Mouse (Mus musculus) CD4-positive, CD25-positive, alpha-beta regulatory T cell, adult 2 months (primary cell): ENCODE measurements around the gene Elp5.

Experiments
- DNase-seq: peaks from one replicate; pipeline ENCODE4 v3.0.0-alpha.2; 2012; ENCODE audit warnings: low read depth, low spot score

Gene Elp5

DNA sequence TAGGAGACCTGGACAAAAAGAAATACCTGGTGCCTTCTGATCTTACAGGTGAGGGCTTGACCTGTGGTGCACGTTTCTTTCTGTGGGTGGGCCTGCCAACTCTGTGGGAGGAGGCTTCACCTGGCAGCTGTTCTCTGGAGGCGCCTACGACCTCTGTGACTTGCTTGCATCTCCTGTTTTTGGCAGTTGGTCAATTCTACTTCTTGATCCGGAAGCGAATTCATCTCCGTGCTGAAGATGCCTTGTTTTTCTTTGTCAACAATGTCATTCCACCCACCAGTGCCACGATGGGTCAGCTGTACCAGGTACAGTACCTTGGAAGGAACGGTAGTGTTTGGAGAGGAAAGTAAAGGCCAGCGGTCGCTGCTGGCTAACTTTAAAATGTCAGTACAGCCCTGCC is 10.1 kb upstream of the Elp5 start:
- no peak for DNase-seq

DNA sequence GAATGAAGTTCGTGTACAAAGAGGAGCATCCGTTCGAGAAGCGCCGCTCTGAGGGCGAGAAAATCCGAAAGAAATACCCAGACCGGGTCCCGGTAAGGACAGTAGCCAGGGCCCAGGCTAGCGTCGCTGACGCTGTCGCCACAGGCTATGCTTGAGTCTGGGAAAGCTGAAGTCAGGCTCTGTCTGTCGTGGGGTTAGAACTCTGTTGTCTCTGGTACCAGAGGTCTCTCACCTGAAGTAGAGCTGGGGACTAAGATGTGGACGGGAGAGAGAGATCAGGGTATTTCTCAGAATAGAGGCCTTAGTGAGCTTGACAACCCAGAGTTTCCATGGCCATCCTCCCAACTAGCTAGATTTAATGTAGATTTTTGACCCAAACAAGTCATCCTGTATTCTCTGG is 9.4 kb upstream of the Elp5 start:
- no peak for DNase-seq

DNA sequence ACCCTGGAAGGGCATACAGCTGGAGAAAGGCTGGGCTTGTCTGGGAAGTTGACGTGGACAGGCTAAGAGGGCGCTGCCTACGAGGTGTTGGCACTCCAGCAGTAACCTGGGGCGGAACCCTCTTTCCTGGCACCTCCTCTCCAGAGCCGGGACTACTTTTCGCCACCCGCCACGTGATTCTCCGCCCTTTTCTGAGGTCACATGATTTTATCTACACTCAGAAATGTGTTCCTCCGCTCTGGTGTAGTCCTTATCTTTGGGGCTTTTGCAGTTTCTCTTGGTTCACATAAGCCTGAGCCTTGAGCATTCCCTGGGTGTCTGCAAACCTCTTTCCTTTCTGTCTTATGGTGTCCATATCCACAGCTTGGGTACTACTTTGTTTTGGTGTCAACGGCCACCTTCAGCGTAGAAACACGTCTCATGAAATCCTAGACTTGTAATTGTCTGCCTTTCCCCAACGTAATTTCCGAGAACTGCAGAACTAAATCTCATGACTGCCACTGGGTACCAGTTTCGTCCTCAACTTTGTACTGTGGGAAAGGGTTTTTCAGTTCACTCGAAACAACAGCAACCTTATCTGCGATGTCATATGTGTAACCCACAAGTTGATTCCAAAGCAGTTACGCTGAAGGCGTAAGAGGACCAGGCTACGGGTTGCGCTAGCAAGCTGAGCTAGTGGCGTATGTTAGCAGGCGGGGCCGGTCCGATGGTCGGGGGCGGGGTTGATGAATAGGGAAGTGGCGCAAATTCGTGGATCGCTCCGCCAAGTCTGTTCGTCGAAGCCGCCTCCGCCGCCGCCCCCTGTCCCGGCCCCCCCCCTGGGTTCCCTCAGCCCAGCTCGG is 8.8 kb upstream of the Elp5 start, which contains the start of gene Gabarap:
Gene Gabarap (plus strand): TSS at position 294 of the 842 bp plus-strand sequence.
- peak; percentile 97 for DNase-seq

DNA sequence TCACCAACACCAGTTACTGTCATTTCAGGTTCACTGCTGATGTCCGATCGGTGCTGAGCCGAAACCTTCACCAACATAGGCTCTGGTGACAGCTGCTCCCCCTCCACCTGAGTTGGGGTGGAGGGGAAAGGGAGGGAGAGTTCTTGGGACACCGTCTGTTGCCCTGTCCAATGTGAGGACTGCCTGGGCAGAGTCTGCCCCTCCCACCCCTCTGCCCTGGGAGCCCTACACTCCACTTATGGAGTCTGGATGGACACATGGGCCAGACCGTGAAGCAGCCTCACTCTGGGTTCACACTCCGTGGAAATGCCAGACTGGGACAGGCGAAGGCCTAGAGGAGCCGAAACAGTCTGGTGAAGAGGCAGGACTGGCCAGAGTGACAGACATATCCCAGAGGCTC is 7.6 kb upstream of the Elp5 start:
- no peak for DNase-seq

DNA sequence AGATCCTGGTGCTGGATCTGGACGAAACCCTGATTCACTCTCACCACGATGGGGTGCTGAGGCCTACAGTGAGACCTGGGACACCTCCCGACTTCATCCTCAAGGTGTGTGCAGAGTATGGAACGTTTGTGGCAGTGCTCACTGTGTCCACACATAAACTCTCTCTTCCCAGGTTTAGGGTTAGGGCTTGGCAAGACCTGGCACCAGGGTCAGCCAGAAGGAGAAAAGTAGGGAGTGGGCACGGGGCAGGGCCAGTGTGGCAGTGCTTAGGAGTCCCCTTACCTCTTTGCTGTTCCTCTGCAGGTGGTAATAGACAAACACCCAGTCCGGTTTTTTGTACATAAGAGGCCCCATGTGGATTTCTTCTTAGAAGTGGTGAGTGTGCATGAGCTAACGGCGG is 2.1 kb upstream of the Elp5 start:
- no peak for DNase-seq

DNA sequence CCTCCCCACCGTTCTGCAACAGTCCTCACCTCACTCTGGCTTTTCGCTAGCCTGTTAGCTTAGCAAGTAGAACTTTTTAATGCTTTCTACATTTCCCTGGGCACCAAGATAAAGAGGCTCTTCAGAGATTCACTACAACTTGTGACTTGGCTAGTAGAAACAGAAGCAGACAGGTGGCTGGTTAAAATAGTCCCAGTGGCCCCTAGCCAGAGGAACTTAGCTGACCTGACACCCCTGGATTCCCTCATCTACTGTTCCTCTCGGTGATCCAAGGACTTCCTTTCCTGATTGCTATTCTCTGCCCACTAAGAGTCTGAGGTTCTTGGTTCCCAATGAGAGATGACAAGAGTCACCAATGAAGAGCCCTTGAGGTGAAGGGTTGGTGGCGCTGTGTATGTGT is 1.1 kb upstream of the Elp5 start:
- DNase-seq, result no peak

DNA sequence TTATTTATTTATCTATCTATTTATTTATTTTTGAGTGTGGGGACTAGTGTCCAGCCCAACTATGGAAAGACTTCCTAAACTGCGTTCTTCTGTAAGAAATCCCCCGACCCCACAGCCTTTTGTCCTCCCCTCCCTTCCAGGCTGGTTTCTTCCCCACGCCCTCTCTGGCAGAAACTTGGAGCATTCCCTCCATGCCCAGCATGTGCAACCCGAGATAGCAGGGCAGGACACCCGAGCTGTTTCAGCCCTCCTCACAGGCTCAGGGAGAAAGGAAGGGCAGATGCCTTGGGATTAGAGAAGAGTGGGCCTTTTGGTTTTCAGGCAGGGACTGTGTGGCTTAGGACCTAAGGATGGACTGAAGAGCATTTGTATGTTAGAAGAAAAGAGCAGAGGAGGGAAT is 560 bp upstream of the Elp5 start:
- DNase-seq, result no peak

DNA sequence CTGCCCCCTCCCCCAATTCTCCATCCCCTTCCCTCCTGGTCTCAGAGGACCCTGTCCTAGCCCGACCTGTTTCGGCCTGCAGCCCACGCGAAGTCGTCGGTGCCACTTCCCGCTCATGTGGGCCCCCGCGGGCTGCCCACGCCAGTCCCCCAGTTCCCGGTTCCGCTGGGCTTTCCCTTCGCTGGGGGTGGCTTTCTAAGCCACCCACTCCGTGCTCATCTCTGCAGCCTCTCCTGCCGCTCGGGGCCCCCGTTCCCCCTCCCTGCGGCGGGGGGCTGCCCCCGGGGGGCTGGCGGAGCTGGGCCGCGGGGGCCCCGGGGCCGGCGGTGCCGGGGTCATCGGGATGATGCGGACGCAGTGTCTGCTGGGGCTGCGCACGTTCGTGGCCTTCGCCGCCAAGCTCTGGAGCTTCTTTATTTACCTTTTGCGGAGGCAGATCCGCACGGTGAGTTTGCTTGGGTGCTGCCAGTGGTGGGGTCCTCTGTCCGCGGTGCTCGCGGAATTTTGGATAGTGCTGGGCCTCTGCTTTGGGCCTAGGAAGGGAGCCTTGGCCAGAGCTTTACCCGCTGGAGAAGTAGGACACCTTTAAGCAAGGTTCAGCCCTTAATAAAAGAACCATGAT is 1.1 kb downstream of the Elp5 start, which contains the start of gene Ctdnep1:
Gene Ctdnep1 (plus strand): TSS at position 16 of the 622 bp plus-strand sequence.
- no peak for DNase-seq

DNA sequence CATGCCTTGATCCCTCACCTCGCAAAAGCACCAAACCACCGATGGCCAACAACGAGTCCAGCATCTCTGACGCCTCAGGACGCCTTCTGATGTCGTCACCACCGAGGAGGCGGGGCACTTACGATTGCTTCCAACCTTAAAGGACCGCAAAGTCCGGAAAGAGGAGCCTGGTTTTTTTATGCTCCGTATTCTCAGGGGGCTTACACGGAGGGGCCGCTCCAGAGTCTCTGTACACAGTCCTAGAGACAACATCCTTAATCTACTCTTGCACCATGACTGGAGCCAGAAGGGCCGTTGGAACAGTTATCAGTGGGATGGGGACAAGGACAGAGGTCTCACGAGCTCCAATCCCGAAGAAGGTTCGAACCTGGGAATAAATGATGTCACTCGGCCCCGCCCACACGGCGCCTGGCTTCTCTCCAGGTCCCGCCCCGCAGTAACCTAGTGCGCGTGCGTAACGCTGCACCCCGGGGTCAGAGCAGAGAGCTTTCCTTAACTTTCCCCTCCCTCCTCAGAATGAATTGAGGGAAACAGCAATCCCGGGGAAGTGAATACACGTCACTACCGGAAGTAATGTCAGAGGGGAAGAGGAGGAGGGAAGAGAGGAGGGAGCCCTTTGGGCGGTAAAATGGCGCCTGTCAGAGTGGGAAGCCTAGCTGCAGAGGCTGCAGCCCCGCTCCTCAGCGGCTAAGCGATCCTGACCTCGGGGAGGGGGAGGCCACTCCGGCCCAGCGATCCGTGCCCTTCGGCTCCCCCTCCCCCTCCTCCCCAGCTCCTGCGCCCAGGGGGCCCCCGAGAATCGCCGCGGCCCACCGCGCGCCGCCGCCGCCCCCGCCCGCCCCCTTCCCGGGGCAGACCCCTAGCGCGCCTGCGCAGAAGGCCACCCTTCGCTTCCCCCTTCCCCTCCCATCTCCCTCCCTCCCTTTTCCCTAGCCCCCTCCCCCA is 1.8 kb downstream of the Elp5 start:
- DNase-seq, result peak; percentile 92

DNA sequence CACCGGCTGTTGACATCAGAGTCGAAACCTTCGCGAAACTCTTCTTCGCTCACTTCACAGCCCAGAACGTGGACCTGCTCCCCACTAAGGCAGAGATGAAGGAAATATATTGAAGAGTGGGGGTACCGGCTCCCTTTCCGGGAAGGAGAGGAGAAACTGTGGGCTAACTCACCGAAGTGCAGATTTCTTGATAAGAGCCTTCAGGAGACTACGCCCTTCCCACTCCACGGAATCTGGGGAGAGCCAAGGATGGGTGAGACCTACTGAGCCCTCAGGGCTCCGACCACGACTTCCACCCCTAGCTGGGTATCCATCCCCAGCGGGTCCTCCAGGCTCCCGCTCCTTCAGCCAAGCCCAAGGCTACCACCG is 2.5 kb downstream of the Elp5 start:
- DNase-seq, result no peak

DNA sequence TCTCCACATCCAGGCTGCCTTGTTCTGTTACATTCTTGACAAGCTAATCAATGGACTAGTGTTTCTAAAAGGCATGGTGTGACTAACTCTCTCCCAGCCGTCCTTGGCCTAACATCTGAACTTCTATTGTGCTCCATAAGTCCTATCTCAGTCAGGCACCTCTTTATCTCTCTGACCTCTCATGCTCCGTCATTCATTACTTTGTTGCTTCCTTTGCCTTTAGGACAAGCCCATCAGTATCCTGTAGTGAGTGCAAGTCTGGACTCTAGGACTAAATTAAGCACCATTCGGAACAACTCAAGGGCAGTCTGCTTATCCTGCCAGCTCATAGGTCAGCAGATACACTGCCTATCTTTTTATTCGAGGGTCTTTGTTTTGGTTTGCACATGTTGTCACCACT is 6.0 kb downstream of the Elp5 start:
- DNase-seq, result no peak

DNA sequence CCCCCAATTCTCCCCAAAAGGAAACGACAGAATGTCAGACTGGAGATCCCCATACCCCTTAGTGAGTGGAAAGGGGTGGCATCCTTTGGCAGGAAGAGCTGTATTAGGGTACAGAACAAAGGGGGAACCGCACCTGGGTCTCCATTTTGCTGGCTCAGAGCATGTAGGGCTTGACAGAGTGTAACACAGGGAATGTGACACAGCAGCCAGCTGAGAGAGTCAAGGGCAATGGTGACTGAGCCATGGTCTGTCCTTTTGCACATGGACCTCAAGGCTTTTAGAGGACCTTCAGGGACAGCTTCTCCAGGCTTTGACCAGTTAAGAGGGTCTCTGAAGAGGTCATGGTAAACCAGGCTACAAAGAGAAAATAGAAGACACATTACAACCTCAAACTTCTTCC is 7.4 kb downstream of the Elp5 start:
- DNase-seq, result no peak

DNA sequence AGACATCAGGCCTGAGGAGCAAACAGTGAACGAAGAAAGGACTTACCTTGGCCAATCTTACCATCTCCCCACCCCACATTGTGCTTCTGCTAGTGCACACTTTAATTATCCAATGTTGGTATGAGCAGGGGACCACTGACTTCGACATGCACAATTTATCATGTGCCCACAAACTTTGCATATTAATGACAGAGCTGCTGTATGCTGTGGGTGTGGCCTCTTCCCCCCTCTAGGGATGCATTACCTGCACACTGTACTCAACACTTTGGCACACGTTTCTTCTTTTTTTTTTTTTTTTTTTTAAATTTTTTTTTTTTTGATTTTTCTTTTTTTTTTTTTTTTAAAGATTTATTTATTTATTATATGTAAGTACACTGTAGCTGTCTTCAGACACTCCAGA is 11.5 kb downstream of the Elp5 start:
- DNase-seq, result no peak

DNA sequence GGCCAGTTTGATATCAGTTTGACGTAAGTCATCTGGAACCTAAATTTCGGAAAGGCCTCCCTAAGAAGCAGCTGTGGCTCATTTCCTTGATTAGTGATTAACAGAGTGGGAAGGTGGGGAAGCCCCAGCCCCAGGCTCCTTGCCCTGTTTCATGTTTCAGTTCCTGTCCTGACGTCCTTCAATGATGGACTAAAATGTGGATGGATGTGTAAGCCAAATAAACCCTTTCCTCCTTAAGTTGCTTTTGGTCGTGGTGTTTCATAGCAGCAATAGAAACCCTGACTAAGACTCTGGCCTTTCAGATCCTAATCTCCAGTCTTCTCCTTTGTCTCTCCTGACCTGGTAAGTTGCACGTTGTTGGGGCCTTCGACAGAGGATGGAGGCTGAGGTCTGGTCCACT is 12.1 kb downstream of the Elp5 start:
- no peak for DNase-seq

DNA sequence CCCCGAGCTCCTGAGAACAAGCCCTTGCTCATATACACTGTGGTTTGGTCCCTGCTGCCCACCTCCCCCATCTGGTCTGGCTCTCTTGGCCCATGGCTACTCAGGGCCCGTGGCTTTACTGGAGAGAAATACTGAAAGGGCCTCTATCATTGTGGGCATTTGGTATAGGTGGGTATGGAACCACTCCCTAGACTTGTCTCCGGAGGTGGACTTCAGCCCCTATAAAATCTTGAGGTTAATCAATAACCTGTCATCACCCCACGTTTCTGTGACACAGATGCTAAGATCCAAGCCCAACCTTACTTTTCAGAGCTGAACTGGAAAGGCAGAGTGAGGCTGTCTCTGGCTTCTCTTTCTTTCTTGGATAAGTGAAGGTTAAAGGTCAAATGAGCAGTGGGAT is 13.5 kb downstream of the Elp5 start:
- DNase-seq, result no peak

DNA sequence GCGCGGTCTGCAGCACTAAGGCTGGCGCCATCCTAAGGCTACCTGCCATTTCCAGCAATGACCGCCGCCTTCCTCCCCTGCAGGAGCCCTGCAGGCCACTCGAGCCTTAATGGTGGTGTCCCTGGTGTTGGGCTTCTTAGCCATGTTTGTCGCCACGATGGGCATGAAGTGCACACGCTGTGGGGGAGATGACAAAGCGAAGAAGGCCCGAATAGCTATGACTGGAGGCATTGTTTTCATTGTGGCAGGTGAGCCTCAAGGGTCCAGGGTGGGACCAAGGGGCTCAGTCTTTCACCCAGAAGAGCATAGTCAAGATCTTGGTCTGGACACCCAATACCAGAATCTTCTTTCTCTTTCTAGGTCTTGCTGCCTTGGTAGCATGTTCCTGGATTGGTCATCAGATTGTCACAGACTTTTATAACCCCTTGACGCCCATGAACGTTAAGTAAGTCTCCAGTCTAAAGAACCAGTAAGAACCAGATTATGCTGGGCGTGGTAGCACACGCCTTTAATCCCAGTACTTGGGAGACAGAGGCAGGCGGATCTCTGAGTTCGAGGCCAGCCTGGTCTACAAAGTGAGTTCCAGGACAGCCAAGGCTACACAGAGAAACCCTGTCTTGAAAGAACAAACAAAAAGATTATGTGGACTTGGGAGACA is 15.3 kb downstream of the Elp5 start:
- no peak for DNase-seq

DNA sequence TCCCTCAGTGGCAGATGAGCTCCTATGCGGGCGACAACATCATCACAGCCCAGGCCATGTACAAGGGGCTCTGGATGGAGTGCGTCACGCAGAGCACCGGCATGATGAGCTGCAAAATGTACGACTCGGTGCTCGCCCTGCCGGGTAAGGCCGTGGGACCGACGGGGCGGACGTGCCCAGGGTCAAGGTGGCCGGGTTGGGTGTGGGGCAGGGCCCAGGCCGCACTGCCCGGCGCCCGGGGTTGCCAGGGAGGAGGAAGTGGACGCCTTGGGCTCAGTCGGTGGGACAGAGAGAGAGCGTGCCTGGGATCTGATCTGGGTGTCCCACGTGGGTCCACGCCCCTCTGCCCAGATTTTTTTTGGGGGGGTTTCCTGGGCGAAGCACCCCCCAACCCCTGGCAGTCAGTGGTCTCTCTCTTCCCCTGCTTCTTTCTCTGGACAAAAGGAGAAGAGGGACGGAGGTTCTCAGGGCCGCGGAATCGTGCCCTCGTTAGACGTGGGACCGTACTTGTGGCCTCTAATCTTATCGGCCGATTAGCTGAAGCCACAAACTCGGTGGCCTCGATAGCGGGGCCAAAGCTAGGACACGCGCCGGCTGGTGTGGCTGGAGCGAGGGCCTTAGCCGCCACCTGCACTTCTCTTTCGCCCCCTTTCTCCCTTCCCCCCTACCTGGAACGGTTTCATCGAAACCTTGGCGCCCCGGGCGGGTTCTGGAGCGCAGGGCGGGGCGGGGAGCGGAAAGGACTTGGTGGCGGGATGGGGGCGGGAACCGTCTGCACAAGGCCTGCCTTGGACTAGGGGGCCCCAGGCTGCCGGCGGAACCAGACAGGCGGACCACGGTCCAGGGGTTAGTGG is 16.1 kb downstream of the Elp5 start:
- peak; percentile 41 for DNase-seq

DNA sequence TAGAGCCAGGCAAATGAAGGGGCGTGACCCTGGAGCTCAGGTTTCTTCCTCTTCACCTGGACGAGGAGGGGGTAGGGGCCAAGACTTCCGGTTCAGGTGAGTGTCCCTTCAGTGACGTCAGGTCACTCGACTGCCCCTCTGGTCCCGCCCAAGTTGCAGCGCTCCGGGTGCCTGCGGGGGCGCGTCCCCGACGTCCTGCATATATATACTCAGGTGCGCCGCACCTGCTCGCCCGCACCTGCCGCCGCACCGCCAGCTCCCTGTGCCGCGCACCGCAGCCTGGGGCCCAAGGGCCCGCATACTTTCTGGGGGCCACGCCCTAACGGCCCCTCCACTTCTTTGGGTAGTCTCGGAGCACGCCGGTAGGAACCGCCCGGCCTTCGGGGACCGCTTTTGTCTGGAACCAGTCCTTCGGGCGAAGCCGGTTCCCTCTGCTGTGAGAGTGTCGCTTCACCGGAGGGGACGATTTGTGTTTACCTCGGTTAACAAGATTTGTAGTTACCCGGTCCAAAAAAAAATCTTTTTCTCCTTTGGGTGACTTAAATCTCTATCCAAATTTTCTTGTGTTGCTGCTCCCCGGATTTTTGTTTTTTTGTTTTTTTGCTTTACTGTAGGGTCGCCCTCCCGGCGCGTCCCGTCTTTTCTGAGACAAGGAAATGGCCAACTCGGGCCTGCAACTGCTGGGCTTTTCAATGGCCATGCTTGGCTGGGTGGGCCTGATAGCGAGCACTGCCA is 16.9 kb downstream of the Elp5 start:
- no peak for DNase-seq

DNA sequence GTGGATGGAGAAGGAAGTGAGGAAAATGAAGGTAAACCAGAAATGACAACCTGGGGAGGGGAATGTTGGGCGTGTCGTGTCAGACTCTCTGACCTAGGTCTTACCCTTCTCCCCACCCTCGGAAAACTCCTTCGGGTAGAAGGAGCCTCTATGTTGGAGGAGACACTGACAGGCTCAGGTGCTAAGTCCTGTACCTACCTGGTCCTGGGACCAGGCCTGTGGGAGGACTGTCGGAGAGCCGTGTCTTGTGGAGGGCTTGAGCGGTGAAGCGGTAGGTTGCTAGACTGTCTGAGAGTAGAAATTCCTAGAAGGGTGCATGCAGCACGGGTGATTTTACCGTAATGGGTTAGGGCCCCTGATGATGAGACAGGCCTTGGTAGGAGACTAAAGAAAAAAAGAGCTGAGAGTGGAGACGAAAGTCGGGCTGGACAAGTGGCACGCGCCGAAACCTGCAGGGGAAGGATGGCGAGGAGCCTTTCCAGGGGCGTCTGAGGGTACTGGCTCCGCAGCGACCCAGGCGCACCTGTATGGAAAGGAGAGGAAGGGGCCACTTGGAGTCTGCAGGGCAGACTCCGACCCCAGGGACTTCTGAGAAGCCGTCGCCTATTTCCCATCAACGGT is 17.6 kb downstream of the Elp5 start, which contains the start of gene Cldn7:
Gene Cldn7 (plus strand): TSS at position 130 of the 621 bp plus-strand sequence.
- DNase-seq, result no peak
